Mouse (Mus musculus): Measurements from ENCODE around the gene Gm9903.

Gene Gm9903

DNA sequence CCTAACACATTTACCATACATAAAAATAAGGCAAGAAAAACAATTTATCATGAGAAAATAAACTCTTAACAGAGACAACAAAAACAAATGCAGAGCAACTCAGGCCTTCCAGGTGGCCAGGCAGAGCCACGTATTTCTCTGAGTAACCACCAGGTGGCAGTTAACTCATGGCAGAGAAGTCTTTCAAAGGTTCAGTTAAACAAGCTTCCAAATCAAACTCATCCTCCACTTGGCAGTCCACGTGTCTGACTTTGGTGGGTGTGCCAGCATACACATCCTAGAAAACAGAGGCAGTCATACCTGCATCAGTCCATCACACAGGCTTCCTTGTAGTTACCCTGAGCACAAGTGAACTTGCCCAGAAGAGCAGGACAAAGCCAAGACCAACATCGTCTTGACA, 10.9 kb downstream of the Gm9903 start:
- DNase-seq (ENCODE audit: low read depth, low spot score), result no peak

DNA sequence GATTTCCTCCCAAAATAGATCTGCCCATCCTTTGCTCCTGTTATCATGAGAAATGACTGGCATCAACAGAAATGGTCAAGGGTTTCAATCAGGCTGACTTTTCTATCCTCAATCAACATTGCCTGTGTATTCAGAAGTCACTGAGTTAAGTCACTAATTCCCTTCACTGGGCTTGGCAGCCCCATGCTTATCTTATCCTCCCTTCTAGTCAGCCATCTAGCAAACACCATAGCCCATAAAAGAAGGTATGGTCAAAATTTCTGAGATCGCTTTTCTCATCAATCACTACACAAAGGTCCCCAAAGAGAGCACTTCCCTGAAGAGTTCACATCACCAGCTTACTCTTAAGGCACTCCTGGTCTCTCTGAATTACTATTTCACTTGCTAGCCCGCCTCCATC, 21.3 kb downstream of the Gm9903 start:
- no peak for DNase-seq (ENCODE audit: low read depth, low spot score)

DNA sequence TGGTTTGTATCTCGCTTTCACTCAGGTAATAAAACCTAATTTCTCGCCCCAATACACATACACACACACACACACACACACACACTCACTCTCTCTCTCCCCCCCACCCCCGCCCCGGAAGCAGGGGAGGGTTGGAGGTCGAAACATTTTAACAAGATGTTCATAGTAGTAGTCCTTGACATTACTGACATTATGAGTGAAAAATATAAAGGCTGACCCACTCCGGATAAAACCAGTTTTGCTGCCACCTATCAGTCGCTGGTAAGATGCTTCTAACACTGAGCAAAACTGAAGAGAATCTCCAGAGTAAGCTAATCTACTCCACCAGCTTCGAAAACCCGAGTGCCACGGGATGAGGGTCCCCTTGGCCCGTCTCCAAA, 21.8 kb downstream of the Gm9903 start:
- DNase-seq (ENCODE audit: low read depth, low spot score), result no peak

DNA sequence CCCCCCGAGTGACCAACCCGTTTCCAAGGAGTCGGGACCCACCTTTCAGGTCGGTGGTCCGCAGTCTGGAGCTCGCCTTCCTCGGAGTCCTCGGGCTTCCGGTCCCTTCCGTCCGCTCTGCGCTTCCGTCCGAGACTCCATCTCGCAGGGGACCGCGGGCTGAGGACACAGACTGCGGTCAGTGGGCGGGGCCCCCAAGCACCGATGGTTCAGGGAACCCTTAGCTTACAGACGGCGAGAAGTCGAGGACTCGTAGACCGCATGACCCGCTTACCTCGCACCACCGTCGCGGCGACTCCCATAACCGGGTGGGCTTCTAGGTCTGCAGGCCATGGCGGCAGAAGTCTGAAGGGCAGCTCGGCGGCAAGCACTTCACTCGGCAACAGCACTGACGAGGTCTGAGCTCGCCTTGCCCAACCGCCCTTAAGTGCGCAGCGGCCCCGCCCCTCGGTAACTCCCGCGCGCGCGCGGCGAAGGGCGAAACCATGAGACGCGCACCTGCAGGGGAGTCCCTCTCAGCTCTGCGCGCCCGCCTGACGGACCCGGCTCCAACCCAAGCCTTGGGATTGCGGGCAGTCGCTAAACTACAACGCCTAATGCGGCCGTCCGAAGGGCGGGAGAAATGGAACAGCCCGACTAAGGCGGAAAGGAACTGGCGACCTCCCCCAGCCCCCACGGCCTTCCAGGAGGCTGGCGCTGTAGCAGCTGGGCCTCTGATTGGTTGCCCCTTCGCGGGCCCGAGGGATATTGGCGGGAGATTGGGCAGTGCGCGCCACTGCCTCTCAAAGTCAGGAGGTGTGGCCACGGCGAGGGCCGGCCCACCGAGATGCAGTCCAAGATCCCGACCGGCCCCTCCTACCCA, 22.4 kb downstream of the Gm9903 start, which contains the start of gene Slbp:
TSS of gene Slbp (minus strand) at position 654 of the 862 bp plus-strand sequence.
- peak; percentile 93 for DNase-seq (ENCODE audit: low read depth, low spot score)

DNA sequence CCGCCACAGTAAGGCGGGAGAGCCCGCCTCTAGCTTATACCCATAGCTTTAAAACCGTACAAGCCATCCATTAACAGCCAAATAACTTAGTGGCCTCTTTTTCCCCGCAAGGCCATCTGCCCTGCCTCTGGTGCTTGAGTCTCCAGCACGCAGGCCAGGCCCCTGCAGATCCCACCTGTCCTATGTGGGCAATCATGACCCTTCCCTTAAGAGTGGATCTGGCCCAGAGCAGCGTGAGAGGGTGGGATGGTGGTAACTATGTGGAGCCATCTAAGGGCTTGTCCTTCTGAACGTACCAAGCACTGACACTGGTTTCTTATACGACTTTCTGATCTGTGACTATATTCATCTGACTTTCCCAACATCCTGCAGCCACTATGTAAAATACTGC, 23.1 kb downstream of the Gm9903 start:
- no peak for DNase-seq (ENCODE audit: low read depth, low spot score)

DNA sequence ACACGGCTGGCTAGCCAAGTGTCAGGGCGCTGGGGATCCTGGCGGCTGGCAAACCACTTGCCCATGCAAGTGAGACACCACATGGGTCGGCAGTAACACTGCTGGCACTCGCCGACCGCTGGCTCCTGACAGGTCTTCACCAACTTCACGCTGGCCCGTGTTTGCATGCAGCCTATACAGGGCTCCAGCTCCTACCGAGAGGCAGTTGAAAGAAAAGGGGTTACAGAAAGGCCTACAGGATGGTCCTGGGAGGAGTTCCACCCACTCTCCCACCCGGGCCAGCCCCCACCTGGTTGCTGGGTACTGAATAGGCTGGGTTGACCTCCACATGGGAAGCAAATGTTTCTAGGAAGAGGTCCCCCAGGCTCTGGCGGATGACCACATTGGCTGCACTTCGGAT, 24.7 kb downstream of the Gm9903 start:
- DNase-seq (ENCODE audit: low read depth, low spot score), result no peak

DNA sequence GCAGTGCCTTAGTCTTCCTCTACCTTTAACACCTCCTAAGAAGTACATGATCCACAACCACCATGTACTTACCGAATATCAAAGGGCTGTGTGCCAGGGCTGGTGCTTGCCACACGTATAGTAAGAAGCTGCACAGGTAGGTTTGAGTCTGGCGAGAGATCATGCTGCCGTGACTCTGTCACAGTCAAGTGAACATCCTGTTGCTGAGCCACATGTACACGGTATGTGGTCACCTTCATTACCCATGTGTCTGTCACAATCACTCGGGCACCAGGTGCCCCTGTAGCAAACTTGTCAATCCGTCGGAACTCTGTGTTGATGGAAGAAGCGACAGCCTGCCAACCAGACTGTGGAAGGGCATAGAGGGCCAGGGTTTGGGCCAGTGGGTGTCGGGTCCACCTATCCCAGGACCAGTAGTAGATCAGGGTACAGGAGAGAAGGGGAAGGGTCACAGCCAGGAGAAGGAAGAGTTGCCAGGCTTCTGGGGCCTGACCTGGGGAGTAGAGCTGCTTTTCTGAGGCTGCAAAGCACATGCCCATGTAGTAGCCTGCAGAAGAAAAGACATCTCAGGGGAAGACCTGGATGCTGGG, 25.6 kb downstream of the Gm9903 start:
- no peak for DNase-seq (ENCODE audit: low read depth, low spot score)

DNA sequence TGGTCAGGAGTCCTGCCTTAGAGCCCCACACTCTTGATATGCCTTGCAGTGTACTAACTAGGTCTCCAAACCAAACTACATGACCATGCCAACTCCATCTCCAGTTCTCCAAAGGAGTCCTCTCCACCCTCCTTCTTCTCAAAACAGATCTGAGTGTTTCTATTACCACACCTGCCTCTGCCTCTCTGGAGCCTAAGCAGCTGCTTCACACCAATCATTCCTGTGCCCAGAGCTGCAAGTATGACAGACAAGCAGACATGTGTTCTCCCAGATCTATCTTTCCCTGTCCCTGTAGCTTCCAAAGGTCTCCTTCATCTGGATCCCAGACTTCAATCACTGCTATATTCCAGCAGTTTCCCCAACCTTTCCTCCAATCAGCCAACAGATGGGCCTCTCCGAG, 27.0 kb downstream of the Gm9903 start:
- DNase-seq (ENCODE audit: low read depth, low spot score), result no peak

DNA sequence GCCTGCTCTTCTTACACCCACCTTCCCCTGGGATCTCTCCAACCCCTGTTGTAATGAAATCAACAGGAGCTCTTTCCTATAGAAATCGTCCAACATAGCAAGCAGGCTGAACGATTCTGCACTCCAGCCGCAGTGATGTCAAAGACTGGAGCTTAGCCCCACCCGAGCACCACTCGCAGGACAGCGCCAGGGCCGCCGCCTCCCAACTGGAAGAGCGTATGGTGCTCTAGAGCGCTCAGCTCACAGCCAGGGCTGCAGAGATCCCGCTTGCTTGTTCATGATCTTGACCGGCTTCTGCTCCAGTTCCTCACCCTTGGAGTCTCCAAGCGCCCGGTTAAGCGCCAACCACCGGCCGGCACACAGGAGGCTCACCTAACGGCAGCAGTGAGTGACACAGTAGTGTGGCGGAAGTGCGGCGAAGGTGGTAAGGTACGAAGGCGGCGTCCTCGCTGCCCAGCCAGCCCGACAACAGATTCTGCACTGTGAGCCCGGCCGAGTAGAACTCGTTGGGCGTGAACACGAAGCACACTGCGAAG, 27.6 kb downstream of the Gm9903 start:
- DNase-seq (ENCODE audit: low read depth, low spot score), result no peak

DNA sequence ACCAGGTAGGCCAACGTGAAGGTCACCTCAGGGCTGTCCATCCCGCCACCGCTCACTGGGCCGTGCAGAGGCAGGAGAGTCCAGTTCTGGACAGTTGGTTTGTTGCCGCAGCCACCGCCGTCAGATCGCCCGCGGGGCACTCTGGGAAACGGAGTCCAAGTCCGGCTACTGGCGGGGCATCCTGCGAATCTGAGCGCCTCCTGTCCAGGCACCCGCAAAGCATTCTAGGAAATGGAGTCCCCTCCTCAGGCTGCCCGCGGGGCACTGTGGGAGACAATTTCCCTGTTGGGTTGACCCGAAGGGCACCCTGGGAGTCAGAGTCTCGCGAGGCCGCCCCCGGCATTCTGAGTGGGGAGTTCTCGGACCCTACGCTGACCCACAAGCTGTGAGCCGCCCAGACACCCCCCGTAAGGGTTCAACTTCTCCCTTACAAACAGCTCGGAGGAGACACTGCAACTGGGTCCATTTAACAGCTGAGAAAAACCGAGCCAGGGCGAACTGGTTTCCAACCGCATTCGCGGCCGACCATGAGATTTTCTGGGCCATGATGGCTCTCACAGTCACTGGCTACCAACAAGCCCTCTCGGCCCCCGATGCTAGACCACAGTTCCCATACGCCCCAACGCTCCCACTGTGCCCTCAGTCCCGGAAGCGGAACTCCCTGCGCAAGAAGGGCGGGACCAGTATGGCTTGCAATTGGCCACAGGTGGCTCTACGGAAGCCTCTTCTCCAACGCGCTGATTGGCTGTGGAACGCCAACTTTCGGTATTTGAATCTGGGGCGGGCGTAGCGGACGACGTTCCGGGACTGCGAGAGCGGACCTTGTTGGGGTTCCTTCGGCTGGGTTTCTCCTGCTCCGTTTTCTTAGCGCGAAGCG, 28.3 kb downstream of the Gm9903 start, which contains the start of the genes Tacc3 and Tmem129:
TSS of gene Tacc3 (plus strand) at position 342 of the 877 bp plus-strand sequence.
TSS of gene Tmem129 (minus strand) at position 630 of the 877 bp plus-strand sequence.
- DNase-seq (ENCODE audit: low read depth, low spot score), result peak; percentile 98

DNA sequence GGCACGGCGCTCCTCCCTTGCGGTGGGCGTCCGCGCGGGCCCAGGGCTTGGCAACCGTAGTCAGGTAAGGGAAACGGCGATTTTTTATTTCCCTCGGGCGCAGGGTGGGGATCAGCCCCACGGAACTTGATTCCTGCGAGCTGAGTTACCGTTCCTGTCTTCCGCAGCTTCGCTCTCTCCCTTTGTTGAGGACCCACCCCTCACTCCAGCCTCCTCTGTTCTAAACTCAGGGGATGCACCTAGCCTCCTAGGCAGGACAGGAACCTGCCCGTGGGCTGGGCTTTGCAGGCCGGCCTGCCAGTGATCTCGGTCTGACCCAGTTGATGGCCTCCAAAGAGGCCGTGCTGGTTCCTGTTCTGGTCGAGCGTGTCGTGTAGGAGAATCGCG, 28.9 kb downstream of the Gm9903 start:
- DNase-seq (ENCODE audit: low read depth, low spot score), result no peak

DNA sequence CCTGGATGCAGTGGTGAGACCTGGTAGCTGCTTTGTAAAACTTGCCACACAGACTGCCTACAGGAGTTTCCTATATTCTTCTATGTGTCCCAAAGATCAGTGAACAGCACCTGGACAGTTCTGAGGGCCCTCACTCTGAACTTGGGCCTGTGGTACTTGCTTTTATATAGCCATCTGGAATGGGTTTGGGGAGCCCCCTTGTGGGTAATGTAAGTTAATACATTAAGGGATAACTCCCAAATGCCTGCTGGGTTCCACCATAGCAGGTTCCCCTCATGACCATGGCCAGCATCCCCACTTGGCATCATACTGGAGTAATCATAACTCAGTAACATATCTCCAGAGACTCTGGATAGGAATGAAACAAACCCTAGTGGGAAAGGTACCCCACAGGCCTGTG, 38.5 kb downstream of the Gm9903 start:
- DNase-seq (ENCODE audit: low read depth, low spot score), result no peak

DNA sequence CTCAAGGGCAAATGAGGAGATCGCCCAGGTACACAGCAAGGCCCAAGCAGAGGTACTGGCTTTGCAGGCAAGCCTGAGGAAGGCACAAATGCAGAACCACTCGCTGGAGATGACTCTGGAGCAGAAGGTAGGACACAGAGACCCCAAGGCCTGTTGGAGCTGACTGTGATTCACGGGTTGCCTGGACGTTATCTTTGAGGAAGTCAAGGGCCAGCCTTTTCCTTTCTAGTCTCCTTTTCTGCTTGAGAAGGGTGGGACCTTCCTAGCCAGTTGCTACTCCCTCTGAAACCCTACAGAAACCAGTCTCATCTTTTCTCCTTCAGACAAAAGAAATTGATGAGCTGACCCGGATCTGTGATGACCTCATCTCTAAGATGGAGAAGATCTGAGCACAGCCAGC, 41.9 kb downstream of the Gm9903 start:
- DNase-seq (ENCODE audit: low read depth, low spot score), result no peak

DNA sequence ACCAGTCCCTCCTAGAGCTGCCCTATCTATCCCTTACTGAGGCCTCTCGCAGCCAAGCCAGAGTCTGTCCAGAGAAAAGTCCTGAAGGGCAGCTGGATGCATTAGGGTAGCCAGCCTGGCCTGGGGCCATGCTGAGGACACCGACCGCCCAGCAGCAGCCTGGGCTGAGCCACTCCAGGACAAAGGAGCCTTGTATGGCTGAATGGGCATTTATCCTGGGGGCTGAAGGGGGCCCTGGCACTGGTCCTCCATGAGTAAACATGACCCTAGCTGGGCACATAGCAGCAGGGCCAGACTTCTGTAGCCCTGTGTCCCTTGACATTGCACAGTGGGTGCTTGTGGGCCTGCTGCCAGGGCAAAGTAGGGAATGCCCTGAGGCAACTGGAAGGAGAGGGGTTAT, 44.7 kb downstream of the Gm9903 start:
- no peak for DNase-seq (ENCODE audit: low read depth, low spot score)

DNA sequence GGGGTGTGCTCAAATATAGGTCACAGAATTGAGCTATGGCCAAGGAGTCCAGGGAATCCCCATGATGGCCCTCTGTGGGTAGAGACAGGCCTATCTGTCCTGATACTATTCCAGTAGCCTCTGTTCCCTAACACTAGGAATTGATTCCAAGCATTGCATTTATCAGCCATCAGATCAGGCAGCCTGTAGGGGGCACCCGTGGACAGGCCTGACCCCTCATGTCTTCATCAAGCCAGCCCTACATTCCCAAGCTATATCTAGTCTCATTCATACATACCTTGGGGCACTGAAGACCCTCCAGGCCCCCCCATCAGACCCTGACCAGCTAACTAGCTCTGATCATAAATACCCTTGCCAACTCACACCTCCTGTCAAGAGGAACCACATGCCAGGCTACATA, 46.2 kb downstream of the Gm9903 start:
- DNase-seq (ENCODE audit: low read depth, low spot score), result no peak

DNA sequence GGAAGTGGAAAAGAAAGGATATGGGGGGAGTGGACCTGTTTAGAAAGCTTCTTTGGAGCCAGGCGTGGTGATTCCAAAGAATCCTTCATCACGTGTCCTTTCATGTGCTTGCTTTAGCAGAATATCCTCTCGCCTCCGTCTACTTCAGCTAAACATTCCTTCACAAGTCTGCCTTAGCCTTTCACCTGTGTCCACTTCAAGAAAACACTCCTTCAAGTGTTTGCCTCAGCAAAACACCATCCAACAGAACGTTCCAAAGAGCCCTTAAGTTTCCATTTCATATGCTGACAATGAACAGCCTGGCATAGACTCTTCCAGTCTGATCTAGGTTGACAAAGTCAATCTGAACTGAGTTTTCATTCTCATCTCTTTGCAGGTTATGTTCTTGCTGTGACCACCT, 48.5 kb downstream of the Gm9903 start:
- no peak for DNase-seq (ENCODE audit: low read depth, low spot score)

DNA sequence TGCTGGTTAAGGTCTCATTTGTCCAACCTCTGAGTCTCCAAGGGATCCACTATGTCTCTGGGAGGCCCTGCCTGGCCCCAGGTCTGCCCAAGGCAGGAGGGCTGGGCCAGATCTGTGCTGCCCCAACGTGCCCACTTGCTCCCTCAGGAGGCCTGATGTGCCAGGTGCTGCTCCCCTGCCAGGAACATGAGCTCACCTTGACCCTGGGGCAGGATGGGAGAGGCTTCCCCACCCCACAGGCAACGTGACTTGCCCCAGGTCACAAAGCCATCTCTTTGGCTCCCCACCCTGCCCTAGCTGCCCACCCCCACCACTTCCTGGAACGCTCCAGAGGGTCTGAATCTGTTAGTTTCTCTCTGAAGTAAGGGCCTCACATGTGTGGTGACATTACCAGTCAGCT, 51.3 kb downstream of the Gm9903 start:
- no peak for DNase-seq (ENCODE audit: low read depth, low spot score)

Measured in brain, embryonic 18.5 days (tissue).